Mouse (Mus musculus) intestine, embryonic 14.5 days (tissue): ENCODE data around the gene Pacsin2. TPM values are rescaled to one million over a fixed set of nuclear protein-coding genes. Genes with fewer than 3 reads are reported as not detected.

Experiments used
- ATAC-seq: fragments of 200-750 bp; cut with Nextera tagmentation; replicated peaks from 2 replicates; pipeline ENCODE4 v1.8.0; 2017; ENCODE audit warnings: low read depth, moderate number of reproducible peaks, moderate TSS enrichment, moderate library complexity; ENCODE audit not compliant: low FRiP score, low TSS enrichment
- DNase-seq: peaks from one replicate; pipeline ENCODE4 v3.0.0-alpha.2; 2018; ENCODE audit warnings: low spot score
- H3K27ac ChIP-seq: fragments of 300-500 bp; sonication (generic); 2 replicates; pipeline ENCODE4 v1.5.1; 2014; ENCODE audit warnings: low read depth, mild to moderate bottlenecking, control low read depth
- H3K27me3 ChIP-seq: fragments of 300-500 bp; sonication (generic); replicated peaks from 2 replicates; pipeline ENCODE4 v1.6.1; 2014; ENCODE audit warnings: low read length, control low read depth; ENCODE audit not compliant: control insufficient read depth, insufficient read depth
- H3K36me3 ChIP-seq: fragments of 300-500 bp; sonication (generic); 2 replicates; pipeline ENCODE4 v1.6.1; 2014; ENCODE audit warnings: low read length, control low read depth; ENCODE audit not compliant: control insufficient read depth, insufficient read depth
- H3K4me1 ChIP-seq: fragments of 300-500 bp; sonication (generic); replicated peaks from 2 replicates; pipeline ENCODE4 v1.6.1; 2014; ENCODE audit warnings: low read length, control low read depth, mixed read lengths; ENCODE audit not compliant: control insufficient read depth, insufficient read depth
- H3K4me2 ChIP-seq: fragments of 300-500 bp; sonication (generic); 2 replicates; pipeline ENCODE4 v1.6.1; 2014; ENCODE audit warnings: low read length
- H3K4me3 ChIP-seq: fragments of 300-500 bp; sonication (generic); 2 replicates; pipeline ENCODE4 v1.5.1; 2014; ENCODE audit warnings: low read depth, low read length, control low read depth, mixed read lengths
- H3K9ac ChIP-seq: fragments of 300-500 bp; sonication (generic); 2 replicates; pipeline ENCODE4 v1.6.1; 2014; ENCODE audit warnings: mild to moderate bottlenecking, low read length
- H3K9me3 ChIP-seq: fragments of 300-500 bp; sonication (generic); 2 replicates; pipeline ENCODE4 v1.6.1; 2016; ENCODE audit warnings: low read length, control low read depth; ENCODE audit not compliant: control insufficient read depth
- WGBS: fragments of 180-500 bp; shearing (Covaris S2); extraction: QIAGEN DNeasy Blood & Tissue Kit; methylation state at CpG from one replicate; pipeline ENCODE4 v1.1.7; 2014; 5-methylcytosine and 5-hydroxymethylcytosine counted together
- polyA plus RNA-seq: library from polyadenylated mRNA; unstranded; fragments of >200 nt; fragmentation: Nextera tagmentation; extraction: Ambion mirVana; gene quantifications from 2 replicates; pipeline ENCODE4 v1.2.1, GENCODE M21; 2014

Gene Pacsin2
- polyA plus RNA-seq, 1 experiment from 2014 or later: 63.9 TPM

- no peaks in the 10 kb centered on the region for H3K36me3 ChIP-seq
- 59% methylated on average over 7 of the region's 7 CpGs for WGBS
- DNase-seq (no peak), ATAC-seq (peak; percentile 48; the same call in 1 of the 2 replicates)
- no peaks in the 10 kb centered on the region for H3K9me3 ChIP-seq
- H3K27ac ChIP-seq: peak overlapping the region; percentile 1; the same call in 1 of the 2 replicates
- H3K4me2 ChIP-seq: no peak overlapping the region
- H3K4me3 ChIP-seq: no peak overlapping the region
- no peaks in the 10 kb centered on the region for H3K27me3 ChIP-seq
- peaks cover 35% of the 10 kb centered on the region for H3K4me1 ChIP-seq
- H3K9ac ChIP-seq: no peak overlapping the region
Observed at GRCm38 (mm10) chr15:83451621-83452210, 12.7 kb downstream of the Pacsin2 start.

- Histone ChIP-seq H3K9me3 (no peaks in the 10 kb centered on the region), H3K9ac (no peak overlapping the region), H3K4me2 (no peak overlapping the region), H3K27me3 (no peaks in the 10 kb centered on the region), H3K4me1 (peaks cover 52% of the 10 kb centered on the region), H3K36me3 (no peaks in the 10 kb centered on the region), H3K27ac (no peak overlapping the region), H3K4me3 (no peak overlapping the region)
- DNase-seq (no peak), ATAC-seq (no peak)
- 92% methylated on average over 2 of the region's 2 CpGs for WGBS
Observed at GRCm38 (mm10) chr15:83450007-83450406, 14.4 kb downstream of the Pacsin2 start.

GRCm38 (mm10) chr15:83448646-83449045, 15.8 kb downstream of the Pacsin2 start:
- H3K4me2 ChIP-seq: no peak overlapping the region
- no peak for ATAC-seq
- no peak overlapping the region for H3K27ac ChIP-seq
- peaks cover 62% of the 10 kb centered on the region for H3K4me1 ChIP-seq
- no peaks in the 10 kb centered on the region for H3K36me3 ChIP-seq
- H3K9ac ChIP-seq: no peak overlapping the region
- no peaks in the 10 kb centered on the region for H3K9me3 ChIP-seq
- DNase-seq: no peak
- H3K4me3 ChIP-seq: no peak overlapping the region
- WGBS: 64% methylated on average over 5 of the region's 5 CpGs
- no peaks in the 10 kb centered on the region for H3K27me3 ChIP-seq

GRCm38 (mm10) chr15:83447791-83448544, 16.4 kb downstream of the Pacsin2 start:
- no peak for DNase-seq
- no peak overlapping the region for H3K27ac ChIP-seq

GRCm38 (mm10) chr15:83445908-83446307, 18.5 kb downstream of the Pacsin2 start:
- Histone ChIP-seq H3K4me2 (no peak overlapping the region), H3K4me3 (no peak overlapping the region), H3K36me3 (no peaks in the 10 kb centered on the region), H3K9me3 (no peaks in the 10 kb centered on the region), H3K9ac (no peak overlapping the region), H3K27me3 (no peaks in the 10 kb centered on the region), H3K4me1 (peaks cover 48% of the 10 kb centered on the region), H3K27ac (peak overlapping the region; percentile 57)
- WGBS: 29% methylated on average over 2 of the region's 2 CpGs
- no peak for DNase-seq
- no peak for ATAC-seq

More at GRCm38 (mm10) chr15:83447791-83448544, 16.4 kb downstream of the Pacsin2 start:
- Histone ChIP-seq H3K27me3 (no peaks in the 10 kb centered on the region), H3K36me3 (no peaks in the 10 kb centered on the region), H3K4me2 (no peak overlapping the region), H3K9ac (no peak overlapping the region), H3K4me1 (peaks cover 62% of the 10 kb centered on the region), H3K4me3 (no peak overlapping the region), H3K9me3 (no peaks in the 10 kb centered on the region)
- no peak for ATAC-seq
- WGBS: 37% methylated on average over 10 of the region's 10 CpGs

- H3K4me1 ChIP-seq: peaks cover 48% of the 10 kb centered on the region
- H3K9me3 ChIP-seq: no peaks in the 10 kb centered on the region
- no peaks in the 10 kb centered on the region for H3K36me3 ChIP-seq
- H3K9ac ChIP-seq: no peak overlapping the region
- WGBS: 61% methylated on average over 5 of the region's 5 CpGs
- DNase-seq (no peak), ATAC-seq (no peak)
- H3K4me2 ChIP-seq: no peak overlapping the region
- H3K27me3 ChIP-seq: no peaks in the 10 kb centered on the region
- H3K27ac ChIP-seq: peak overlapping the region; percentile 57
- no peak overlapping the region for H3K4me3 ChIP-seq
Observed at GRCm38 (mm10) chr15:83445383-83445782, 19.0 kb downstream of the Pacsin2 start.

- Histone ChIP-seq H3K27ac (no peak overlapping the region), H3K9me3 (no peaks in the 10 kb centered on the region), H3K4me3 (no peak overlapping the region), H3K9ac (no peak overlapping the region), H3K36me3 (no peaks in the 10 kb centered on the region), H3K4me1 (peaks cover 48% of the 10 kb centered on the region), H3K4me2 (no peak overlapping the region), H3K27me3 (no peaks in the 10 kb centered on the region)
- WGBS: 42% methylated on average over 6 of the region's 6 CpGs
- DNase-seq: no peak
- ATAC-seq: peak; percentile 48; the same call in 1 of the 2 replicates
Observed at GRCm38 (mm10) chr15:83444425-83444824, 20.0 kb downstream of the Pacsin2 start.

- no peak overlapping the region for H3K9ac ChIP-seq
- H3K4me1 ChIP-seq: peaks cover 35% of the 10 kb centered on the region
- ATAC-seq: no peak
- H3K4me3 ChIP-seq: no peak overlapping the region
- H3K36me3 ChIP-seq: no peaks in the 10 kb centered on the region
- H3K9me3 ChIP-seq: no peaks in the 10 kb centered on the region
- no peak overlapping the region for H3K27ac ChIP-seq
- no peak for DNase-seq
- no peak overlapping the region for H3K4me2 ChIP-seq
- H3K27me3 ChIP-seq: no peaks in the 10 kb centered on the region
- 85% methylated on average over 4 of the region's 4 CpGs for WGBS
Observed at GRCm38 (mm10) chr15:83442495-83443037, 21.8 kb downstream of the Pacsin2 start.
